Mouse (Mus musculus) adrenal gland, postnatal 36 days (tissue): ENCODE results near the gene Crtc3. TPM values are rescaled to one million over a fixed set of nuclear protein-coding genes. Genes with fewer than 3 reads are reported as not detected.

Experiments used
- DNase-seq, 2 experiments: peaks; one replicate each; pipeline ENCODE4 v3.0.0; 2021; ENCODE audit warnings: mixed read lengths in 1 of 2
- total RNA-seq, 2 experiments: library from RNA; stranded (reverse); gene quantifications; 2 replicates each; pipeline ENCODE4 v1.2.3; 2021

Crtc3 gene
- total RNA-seq, 2 experiments from 2014 or later = 25.0 to 31.2 TPM

GRCm38 (mm10) chr7:80639981-80640380 is 48.7 kb downstream of the Crtc3 start:
- no peak for DNase-seq

DNA sequence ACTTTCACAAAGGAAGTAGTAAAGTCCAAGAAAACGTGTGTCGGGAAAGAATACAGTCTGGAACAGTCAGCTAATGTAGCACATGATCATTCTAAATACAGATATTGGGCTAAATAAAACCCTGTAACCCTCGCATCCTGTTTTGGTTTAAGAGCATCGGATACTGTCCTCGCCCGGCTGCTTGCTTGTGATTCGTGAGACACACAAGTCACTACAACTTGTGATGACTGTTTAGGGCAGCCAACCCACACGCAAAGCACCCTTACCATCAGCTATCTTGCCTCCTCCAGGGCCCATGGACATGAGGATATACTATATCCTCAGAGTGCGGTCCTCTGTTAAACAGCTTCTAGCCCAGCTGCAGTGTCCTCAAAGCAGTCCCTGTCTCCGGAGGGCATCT is 50.2 kb downstream of the Crtc3 start:
- DNase-seq = no peak

- no peak for DNase-seq
Observed at GRCm38 (mm10) chr7:80636953-80637800, 51.5 kb downstream of the Crtc3 start.

GRCm38 (mm10) chr7:80636288-80636952 is 52.3 kb downstream of the Crtc3 start:
- no peak for DNase-seq

GRCm38 (mm10) chr7:80635866-80636265 is 52.8 kb downstream of the Crtc3 start:
- no peak for DNase-seq

GRCm38 (mm10) chr7:80634741-80635140 is 53.9 kb downstream of the Crtc3 start:
- DNase-seq = no peak

DNA sequence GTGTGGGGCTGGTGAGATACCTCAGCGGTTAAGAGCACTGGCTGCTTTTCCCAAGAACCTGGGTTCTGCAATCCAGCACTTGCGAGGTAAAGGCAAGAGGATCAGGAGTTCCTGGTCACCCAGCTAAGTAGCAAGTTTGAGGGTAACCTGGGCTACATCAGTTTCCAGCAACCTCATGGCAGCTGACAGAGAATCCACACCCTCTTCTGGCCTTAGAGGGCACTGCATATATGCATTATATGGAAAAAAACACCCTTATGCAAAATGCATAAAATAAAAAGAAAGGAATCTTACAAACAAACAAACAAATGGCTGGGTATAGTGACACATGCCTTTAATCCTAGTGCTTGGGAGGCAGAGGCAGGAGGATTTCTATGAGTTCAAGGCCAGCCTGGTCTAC is 55.0 kb downstream of the Crtc3 start:
- DNase-seq = no peak

DNA sequence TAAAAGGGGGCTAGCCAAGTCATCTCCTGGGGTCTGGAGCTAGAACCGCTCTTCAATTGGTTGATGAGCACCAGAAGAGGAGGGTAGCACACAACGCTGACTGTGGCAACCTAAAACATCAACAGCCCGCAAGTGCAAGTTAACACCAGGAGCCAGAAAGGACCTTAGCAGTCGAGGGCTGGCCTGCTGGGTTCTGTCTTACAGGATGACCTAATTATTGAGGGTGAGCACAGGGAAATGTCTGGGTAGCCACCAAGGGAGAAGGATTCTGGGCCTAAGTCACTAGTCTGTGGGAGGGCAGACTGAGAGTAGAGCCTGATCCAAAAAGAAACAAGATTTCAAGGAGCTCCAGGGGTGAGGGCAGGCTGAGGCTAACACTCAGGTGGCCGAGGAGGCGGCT is 56.7 kb downstream of the Crtc3 start:
- DNase-seq = no peak

- DNase-seq = no peak
Observed at GRCm38 (mm10) chr7:80631405-80631804, 57.3 kb downstream of the Crtc3 start.

DNA sequence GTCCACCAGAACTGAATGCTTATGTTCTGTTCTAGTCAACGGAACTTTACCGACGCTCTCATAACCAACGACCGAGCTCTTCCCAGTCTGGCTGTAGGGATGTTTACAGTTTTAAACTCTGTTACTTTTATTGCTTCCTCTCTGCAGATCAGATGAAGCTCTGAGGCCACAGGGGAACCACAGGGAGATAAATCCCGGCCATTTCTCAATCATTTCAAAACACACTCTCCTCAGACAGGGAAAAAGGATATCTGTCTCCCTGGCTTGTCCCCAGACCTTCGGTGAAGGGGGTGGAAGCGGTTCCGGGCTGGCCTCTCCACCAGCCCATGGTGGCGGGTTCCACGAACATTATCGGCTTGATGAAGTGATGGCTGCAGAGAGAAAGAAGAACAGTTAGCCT is 59.3 kb downstream of the Crtc3 start:
- DNase-seq = no peak

GRCm38 (mm10) chr7:80628708-80629183 is 59.9 kb downstream of the Crtc3 start:
- DNase-seq = peak; percentile 50 to 70

- DNase-seq = no peak
Observed at GRCm38 (mm10) chr7:80626943-80627342, 61.7 kb downstream of the Crtc3 start.

- no peak for DNase-seq
Observed at GRCm38 (mm10) chr7:80625841-80626240, 62.8 kb downstream of the Crtc3 start.

GRCm38 (mm10) chr7:80623276-80623675 is 65.4 kb downstream of the Crtc3 start:
- no peak for DNase-seq

- no peak for DNase-seq
Observed at GRCm38 (mm10) chr7:80616096-80616495, 72.6 kb downstream of the Crtc3 start.

- DNase-seq = no peak
Observed at GRCm38 (mm10) chr7:80614042-80614441, 74.6 kb downstream of the Crtc3 start.

GRCm38 (mm10) chr7:80612191-80612787 is 76.4 kb downstream of the Crtc3 start:
- DNase-seq = peak; percentile 42 to 46

GRCm38 (mm10) chr7:80611646-80612045 is 77.0 kb downstream of the Crtc3 start:
- DNase-seq = no peak

- no peak for DNase-seq
Observed at GRCm38 (mm10) chr7:80607503-80607902, 81.2 kb downstream of the Crtc3 start.

- no peak for DNase-seq
Observed at GRCm38 (mm10) chr7:80606435-80606834, 82.2 kb downstream of the Crtc3 start.

- no peak for DNase-seq
Observed at GRCm38 (mm10) chr7:80605557-80605930, 83.1 kb downstream of the Crtc3 start.

DNA sequence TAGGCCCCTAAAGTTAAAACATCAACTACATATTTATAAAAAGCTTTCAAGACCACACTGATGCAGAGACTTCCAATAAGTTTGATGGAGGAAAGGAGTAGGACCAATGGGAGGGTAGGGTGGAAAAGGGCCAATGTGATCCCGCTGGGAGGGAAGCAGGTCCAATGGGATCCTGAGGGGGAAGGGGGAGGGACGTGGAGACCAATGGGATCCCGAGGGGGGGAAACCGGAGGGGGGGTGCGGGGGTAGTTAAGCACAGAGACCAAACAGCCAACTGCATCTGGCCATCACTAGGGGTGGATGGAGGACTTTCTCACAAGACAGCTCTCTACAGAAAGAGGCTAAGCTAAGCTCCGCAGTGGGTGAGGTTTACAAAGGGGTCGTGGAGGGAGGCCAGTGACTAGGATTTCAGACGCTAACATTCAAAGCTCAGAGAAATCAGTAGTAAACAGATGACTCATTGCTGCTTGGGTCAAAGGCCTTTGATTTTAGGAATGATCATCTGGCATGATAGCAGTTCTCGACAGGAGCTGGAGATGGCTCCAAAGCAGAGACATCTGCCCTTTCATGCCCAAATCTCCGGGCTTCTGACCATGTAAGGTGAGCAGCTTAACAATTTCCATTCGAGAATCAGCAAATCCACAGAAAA is 83.6 kb downstream of the Crtc3 start:
- no peak for DNase-seq

DNA sequence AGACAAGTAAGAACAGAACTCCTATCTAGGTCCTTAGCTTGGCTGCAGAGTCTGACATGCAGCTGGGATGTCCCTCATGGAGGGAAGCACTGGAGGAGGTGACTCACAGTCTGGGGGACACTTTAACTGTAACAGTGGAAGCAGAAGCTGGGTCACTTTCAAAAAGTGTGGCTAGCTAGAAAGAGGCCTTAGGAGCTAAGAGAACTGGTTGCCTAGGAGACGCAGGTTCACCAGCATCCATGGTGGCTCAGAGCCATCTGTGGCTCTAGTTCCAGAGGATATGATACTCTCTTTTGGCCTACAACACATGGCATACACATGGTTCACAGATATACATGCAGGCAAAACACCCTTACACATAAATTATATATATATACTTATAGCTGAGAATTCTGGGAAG is 86.1 kb downstream of the Crtc3 start:
- no peak for DNase-seq
